Mouse (Mus musculus) small intestine, adult 2 months (tissue): Measurements from ENCODE around the gene 4930507D05Rik. TPM values are rescaled to one million over a fixed set of nuclear protein-coding genes. Genes with fewer than 3 reads are reported as not detected.
A peak's percentile ranks its signal among the peaks of the same experiment; 100 is the strongest.

Source experiments
- H3K27ac ChIP-seq: fragments of 200-500 bp; 2 replicates; pipeline ENCODE4 v1.5.1; 2012; ENCODE audit warnings: low read depth, low read length, control low read depth, inconsistent platforms; ENCODE audit not compliant: insufficient read depth
- H3K27me3 ChIP-seq: fragments of 200-500 bp; 2 replicates; pipeline ENCODE4 v1.6.1; 2012; ENCODE audit warnings: mild to moderate bottlenecking, moderate library complexity, low read length, inconsistent platforms; ENCODE audit not compliant: control insufficient read depth, insufficient read depth
- H3K36me3 ChIP-seq: fragments of 200-500 bp; 2 replicates; pipeline ENCODE4 v1.6.1; 2012; ENCODE audit warnings: mild to moderate bottlenecking, low read length, control low read depth, inconsistent platforms; ENCODE audit not compliant: control insufficient read depth, insufficient read depth
- H3K4me1 ChIP-seq: fragments of 200-500 bp; 2 replicates; pipeline ENCODE4 v1.6.1; 2012; ENCODE audit warnings: low read length, inconsistent platforms, mixed read lengths; ENCODE audit not compliant: control insufficient read depth, insufficient read depth, insufficient read length
- H3K4me3 ChIP-seq: fragments of 200-500 bp; 2 replicates; pipeline ENCODE4 v1.5.1; 2012; ENCODE audit warnings: low read depth, mild to moderate bottlenecking, control low read depth, inconsistent platforms, low read length, moderate library complexity
- CTCF ChIP-seq: fragments of 200-500 bp; IDR thresholded peaks from 2 replicates; pipeline ENCODE4 v1.5.1; 2012; ENCODE audit warnings: low read depth, mild to moderate bottlenecking, control low read depth, inconsistent platforms, low read length, moderate library complexity, mixed read lengths; ENCODE audit not compliant: insufficient replicate concordance, insufficient read length; ENCODE audit errors: extremely low read depth
- POLR2A ChIP-seq: fragments of 200-500 bp; IDR thresholded peaks from 2 replicates; pipeline ENCODE4 v1.6.1; 2012; ENCODE audit warnings: low read depth, mild to moderate bottlenecking, control low read depth, inconsistent platforms, low read length, moderate library complexity
- WGBS: fragments of 180-500 bp; shearing (Covaris S2); methylation state at CpG from one replicate; pipeline ENCODE4 v1.1.7; 2018; 5-methylcytosine and 5-hydroxymethylcytosine counted together
- polyA plus RNA-seq: library from polyadenylated mRNA; depleted of rRNA; stranded (reverse); fragments of >200 nt; gene quantifications from 2 replicates; pipeline ENCODE4 v1.2.3, GENCODE M21; 2012; rRNA removed

Gene 4930507D05Rik
- polyA plus RNA-seq = 0.05 TPM in 1 of 2 replicates, not detected in the other

GRCm38 (mm10) chr10:62449364-62450279, at the start of gene 4930507D05Rik, which contains the start of gene Supv3l1:
Gene 4930507D05Rik, plus strand, starts transcription at chr10:62449489.
Gene Supv3l1, minus strand, starts transcription at chr10:62449738.
- peak within 1 kb of the TSS; percentile 85 for H3K27ac ChIP-seq
- no peaks in the 10 kb centered on the region for H3K27me3 ChIP-seq
- H3K4me1 ChIP-seq = no peaks in the 10 kb centered on the region; the same call in 1 of the 2 replicates
- peaks cover 24% of the 10 kb centered on the region for H3K36me3 ChIP-seq
- under 1% methylated on average over 73 of the region's 73 CpGs for WGBS
- TF ChIP-seq CTCF (no peak), POLR2A (no peak)
- H3K4me3 ChIP-seq = peak within 1 kb of the TSS; percentile 99

DNA sequence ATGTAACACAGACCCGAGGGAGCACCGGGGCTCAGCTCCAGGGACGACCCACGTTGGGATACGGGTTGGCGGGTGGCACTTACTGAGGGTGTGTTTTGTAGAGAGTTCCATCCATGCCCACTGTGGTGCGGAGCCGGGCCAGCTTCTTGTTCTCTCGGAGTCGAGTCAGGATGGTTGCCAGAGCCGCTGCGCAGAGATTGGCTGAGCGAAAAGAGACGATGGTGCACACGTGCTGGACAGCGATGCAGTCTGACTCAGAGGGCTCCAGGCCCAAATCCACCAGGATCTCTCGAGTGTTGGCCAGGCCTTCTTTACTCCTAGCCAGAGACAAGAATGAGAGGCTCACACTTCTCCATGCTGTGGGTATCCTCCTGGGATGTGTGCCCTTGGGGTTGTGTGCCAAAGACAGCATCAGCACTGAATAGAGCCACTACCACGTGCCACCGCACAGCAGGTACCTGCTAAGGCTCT, 47.6 kb upstream of the 4930507D05Rik start:
- Histone ChIP-seq H3K36me3 (peaks cover 50% of the 10 kb centered on the region), H3K27me3 (no peaks in the 10 kb centered on the region), H3K4me3 (no peak overlapping the region), H3K4me1 (no peaks in the 10 kb centered on the region), H3K27ac (no peak overlapping the region)
- TF ChIP-seq CTCF = no peak
- no peak for TF ChIP-seq POLR2A
- 76% methylated on average over 19 of the region's 19 CpGs for WGBS

GRCm38 (mm10) chr10:62404901-62405300, 44.4 kb upstream of the 4930507D05Rik start:
- H3K4me3 ChIP-seq = no peak overlapping the region

GRCm38 (mm10) chr10:62410943-62411342, 38.3 kb upstream of the 4930507D05Rik start:
- Histone ChIP-seq H3K4me1 (peaks cover 25% of the 10 kb centered on the region; the same call in 1 of the 2 replicates), H3K27ac (no peak overlapping the region), H3K4me3 (no peak overlapping the region), H3K27me3 (no peaks in the 10 kb centered on the region), H3K36me3 (peaks cover 36% of the 10 kb centered on the region)
- WGBS = 8% methylated on average over 5 of the region's 5 CpGs
- TF ChIP-seq POLR2A (no peak), CTCF (peak; percentile 76; the same call in 1 of the 2 replicates)

More at GRCm38 (mm10) chr10:62404901-62405300, 44.4 kb upstream of the 4930507D05Rik start:
- Histone ChIP-seq H3K4me1 (no peaks in the 10 kb centered on the region), H3K27me3 (no peaks in the 10 kb centered on the region), H3K27ac (no peak overlapping the region), H3K36me3 (peaks cover 39% of the 10 kb centered on the region)
- TF ChIP-seq CTCF (no peak), POLR2A (no peak)
- 77% methylated on average over 14 of the region's 14 CpGs for WGBS

DNA sequence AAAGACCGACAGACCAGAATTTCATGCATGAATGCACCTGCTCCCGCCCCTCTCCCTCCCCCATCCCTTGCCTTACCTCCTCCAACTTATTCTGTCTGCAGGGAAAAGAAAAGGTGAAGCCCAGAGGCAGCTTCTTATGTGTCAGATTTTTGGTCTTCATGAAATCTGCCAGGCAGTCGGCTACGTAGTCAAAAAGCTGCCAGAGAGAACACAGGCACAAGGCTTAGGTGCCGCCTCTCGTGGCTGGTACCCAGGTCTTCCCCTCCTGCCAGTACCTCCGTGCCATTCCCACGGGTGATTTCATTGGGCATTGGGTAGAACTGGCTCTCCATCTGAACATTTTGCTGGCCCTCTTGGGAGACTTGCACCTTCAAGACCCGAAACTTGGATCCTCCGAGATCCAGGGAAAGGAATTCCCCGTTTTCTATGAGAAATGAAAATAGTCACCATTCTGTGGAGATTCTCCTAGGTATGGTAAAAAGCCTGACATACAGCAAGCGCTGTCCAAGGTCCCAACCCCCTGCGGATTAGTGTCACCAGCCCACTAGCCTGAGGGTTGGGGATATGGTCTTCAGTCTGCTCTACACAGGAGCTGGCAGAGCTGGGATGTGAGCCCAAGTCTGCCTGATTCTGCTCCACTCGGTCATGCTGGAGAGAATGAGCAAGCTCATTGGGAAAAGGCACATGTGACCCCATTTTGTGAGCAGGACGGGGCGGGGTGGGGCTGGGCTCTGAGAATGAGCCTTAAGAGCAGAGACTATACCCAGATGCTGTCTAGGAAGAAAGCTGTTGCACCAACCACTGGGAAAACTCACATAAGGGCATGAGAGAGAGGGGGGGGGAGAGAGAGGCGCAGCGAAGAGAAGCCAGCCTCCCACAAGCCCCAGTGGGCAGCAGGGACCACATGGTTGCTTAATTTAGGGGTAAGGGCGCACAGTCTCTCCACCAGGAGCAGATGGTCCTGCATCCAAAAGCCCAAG, 37.6 kb upstream of the 4930507D05Rik start:
- no peak overlapping the region for H3K4me3 ChIP-seq
- no peaks in the 10 kb centered on the region for H3K27me3 ChIP-seq
- TF ChIP-seq CTCF = no peak
- TF ChIP-seq POLR2A = no peak
- H3K36me3 ChIP-seq = peaks cover 35% of the 10 kb centered on the region
- WGBS = 83% methylated on average over 19 of the region's 19 CpGs
- H3K27ac ChIP-seq = no peak overlapping the region
- peaks cover 32% of the 10 kb centered on the region; the same call in 1 of the 2 replicates for H3K4me1 ChIP-seq

- WGBS = 4% methylated on average over 8 of the region's 8 CpGs
- Histone ChIP-seq H3K4me1 (peaks cover 41% of the 10 kb centered on the region), H3K36me3 (peaks cover 43% of the 10 kb centered on the region), H3K27ac (peak overlapping the region; percentile 100), H3K27me3 (no peaks in the 10 kb centered on the region), H3K4me3 (peak overlapping the region; percentile 27; the same call in 1 of the 2 replicates)
- TF ChIP-seq CTCF = peak; percentile 12; the same call in 1 of the 2 replicates
- no peak; the same call in 1 of the 2 replicates for TF ChIP-seq POLR2A
Measured at GRCm38 (mm10) chr10:62412906-62413605, 36.2 kb upstream of the 4930507D05Rik start.
